Mouse (Mus musculus): ENCODE results near the gene C1ra. TPM values are rescaled to one million over a fixed set of nuclear protein-coding genes. Genes with fewer than 3 reads are reported as not detected.
"Not testable (repeated sequence)": the region's sequence is repeated elsewhere in the genome, so short reads cannot be mapped to it uniquely, and the experiment has no call there.

Gene C1ra
- polyA plus RNA-seq, 1 experiment from 2014 or later = 0.11 TPM

GRCm38 (mm10) chr6:124561156-124561555 lies 49.0 kb downstream of the C1ra start:
- not testable (repeated sequence) for H3K27me3 ChIP-seq, H3K4me1 ChIP-seq

GRCm38 (mm10) chr6:124561611-124562010 lies 49.4 kb downstream of the C1ra start:
- H3K4me1 ChIP-seq; H3K4me2 ChIP-seq (replicated peaks); H3K36me3 ChIP-seq; ATAC-seq (ENCODE audit: low FRiP score, low read depth); H3K27ac ChIP-seq (replicated peaks); H3K27me3 ChIP-seq; H3K9me3 ChIP-seq; H3K4me3 ChIP-seq; H3K9ac ChIP-seq (replicated peaks): not testable (repeated sequence)
- WGBS = 95% methylated on average over 2 of the region's 2 CpGs

More at GRCm38 (mm10) chr6:124561156-124561555, 49.0 kb downstream of the C1ra start:
- WGBS = 87% methylated on average over 4 of the region's 4 CpGs
- H3K27ac ChIP-seq (replicated peaks); H3K9me3 ChIP-seq; H3K4me2 ChIP-seq (replicated peaks); ATAC-seq (ENCODE audit: low FRiP score, low read depth); H3K4me3 ChIP-seq; H3K36me3 ChIP-seq; H3K9ac ChIP-seq (replicated peaks): not testable (repeated sequence)

- no peak within 1 kb of the TSS for H3K4me3 ChIP-seq
- H3K27me3 ChIP-seq = no peaks in the 10 kb centered on the region
- H3K36me3 ChIP-seq = no peaks in the 10 kb centered on the region
- H3K9me3 ChIP-seq = no peaks in the 10 kb centered on the region
- no peak within 1 kb of the TSS for H3K4me2 ChIP-seq (replicated peaks)
- no peak within 1 kb of the TSS for H3K27ac ChIP-seq (replicated peaks)
- H3K4me1 ChIP-seq = no peaks in the 10 kb centered on the region
- no peak for ATAC-seq (ENCODE audit: low FRiP score, low read depth)
- WGBS = 2% methylated on average over 8 of the region's 8 CpGs
- no peak within 1 kb of the TSS for H3K9ac ChIP-seq (replicated peaks)
These were observed 57.8 kb downstream of the C1ra start, which contains the start of gene C1rb for GRCm38 (mm10) chr6:124570026-124570425. Gene C1rb (plus strand): TSS chr6:124570294.

Other genes starting within 250 kb of the C1ra start
- 0.05 and 0.08 TPM in 2 replicates for gene Cd163, start 207.7 kb upstream of the C1ra start, polyA plus RNA-seq (2016; fragmentation: Nextera tagmentation; extraction: Ambion mirVana)
- 64.7 and 68.1 TPM in 2 replicates for gene Pex5, start 97.3 kb upstream of the C1ra start, polyA plus RNA-seq (2016; fragmentation: Nextera tagmentation; extraction: Ambion mirVana)
- gene Clstn3, start 47.6 kb upstream of the C1ra start, polyA plus RNA-seq (2016; fragmentation: Nextera tagmentation; extraction: Ambion mirVana) = 32.4 and 33.1 TPM in 2 replicates
- gene C1rl, start 19.3 kb upstream of the C1ra start, polyA plus RNA-seq (2016; fragmentation: Nextera tagmentation; extraction: Ambion mirVana) = 0.17 and 0.29 TPM in 2 replicates
- gene C1s1, start 30.0 kb downstream of the C1ra start, polyA plus RNA-seq (2016; fragmentation: Nextera tagmentation; extraction: Ambion mirVana) = 0.43 and 0.80 TPM in 2 replicates
- not detected in 2 replicates for gene C1rb, start 57.9 kb downstream of the C1ra start, polyA plus RNA-seq (2016; fragmentation: Nextera tagmentation; extraction: Ambion mirVana)
- 0.21 TPM in 1 of 2 replicates, not detected in the other for gene C1s2, start 123.7 kb downstream of the C1ra start, polyA plus RNA-seq (2016; fragmentation: Nextera tagmentation; extraction: Ambion mirVana)
- 37.5 and 37.9 TPM in 2 replicates for gene Lpcat3, start 150.6 kb downstream of the C1ra start, polyA plus RNA-seq (2016; fragmentation: Nextera tagmentation; extraction: Ambion mirVana)
- 161 and 170 TPM in 2 replicates for gene Emg1, start 199.8 kb downstream of the C1ra start, polyA plus RNA-seq (2016; fragmentation: Nextera tagmentation; extraction: Ambion mirVana)
- 308 and 315 TPM in 2 replicates for gene Phb2, start 199.9 kb downstream of the C1ra start, polyA plus RNA-seq (2016; fragmentation: Nextera tagmentation; extraction: Ambion mirVana)
- 5.2 and 5.6 TPM in 2 replicates for gene Ptpn6, start 226.3 kb downstream of the C1ra start, polyA plus RNA-seq (2016; fragmentation: Nextera tagmentation; extraction: Ambion mirVana)
- gene Grcc10, start 229.0 kb downstream of the C1ra start, polyA plus RNA-seq (2016; fragmentation: Nextera tagmentation; extraction: Ambion mirVana) = 523 and 554 TPM in 2 replicates
- not detected in 2 replicates for gene Gm45234, start 243.6 kb downstream of the C1ra start, polyA plus RNA-seq (2016; fragmentation: Nextera tagmentation; extraction: Ambion mirVana)
- 15.6 and 18.0 TPM in 2 replicates for gene Atn1, start 244.1 kb downstream of the C1ra start, polyA plus RNA-seq (2016; fragmentation: Nextera tagmentation; extraction: Ambion mirVana)

Data from midbrain, embryonic 12.5 days (tissue).